Mouse (Mus musculus): Measurements from ENCODE around the gene Zbtb5.

DNA sequence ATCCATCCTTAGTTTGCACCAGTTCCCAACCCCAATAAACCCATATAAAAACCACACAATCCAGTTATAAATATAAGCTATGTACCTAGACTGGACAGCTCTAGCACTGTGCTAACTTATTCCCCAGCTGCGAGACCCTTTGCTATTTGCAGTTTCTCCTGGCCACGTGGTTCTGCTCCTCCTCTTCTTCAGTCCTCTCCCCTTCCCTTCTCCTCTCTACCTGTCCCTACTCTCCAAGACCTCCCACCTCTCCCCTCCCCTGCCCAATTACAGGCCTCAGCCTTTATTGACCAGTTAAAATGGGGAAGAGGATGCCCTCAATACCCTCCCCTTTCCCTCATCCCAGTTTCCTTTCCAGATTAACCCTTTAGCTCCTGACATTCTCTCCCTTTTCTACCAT lies 1.3 kb upstream of the Zbtb5 start:
- TF ChIP-seq CTCF (IDR thresholded peaks at IDR 0.05; ENCODE audit: control insufficient read depth, insufficient read depth, insufficient replicate concordance, low read depth, low read length) (no peak), POLR2A (IDR thresholded peaks at IDR 0.05; ENCODE audit: control insufficient read depth, low read depth, low read length) (no peak)

Measured in testis, adult 2 months (tissue).